Mouse (Mus musculus): ENCODE measurements around the gene Ssty2. TPM values are rescaled to one million over a fixed set of nuclear protein-coding genes. Genes with fewer than 3 reads are reported as not detected.
"Not testable (repeated sequence)": the region's sequence is repeated elsewhere in the genome, so short reads cannot be mapped to it uniquely, and the experiment has no call there.

Gene Ssty2
- not detected in 2 replicates for polyA plus RNA-seq (2014; fragmentation: Nextera tagmentation; extraction: Ambion mirVana)

GRCm38 (mm10) chrY:67047972-67048371 is at the start of gene Ssty2:
TSS of gene Ssty2 (minus strand) at chrY:67048072.
- WGBS: no CpG with 5 or more reads among the region's 4 CpGs
- not testable (repeated sequence) for H3K9ac ChIP-seq (ENCODE audit: low read length); H3K4me2 ChIP-seq (ENCODE audit: low read depth, severe bottlenecking); H3K4me1 ChIP-seq (ENCODE audit: control insufficient read depth, insufficient read depth, low read length); H3K9me3 ChIP-seq (ENCODE audit: control insufficient read depth, low read length); H3K27ac ChIP-seq (replicated peaks; ENCODE audit: low read depth, low read length); H3K4me3 ChIP-seq (ENCODE audit: low read depth, low read length); DNase-seq (ENCODE audit: low spot score); H3K36me3 ChIP-seq (ENCODE audit: control insufficient read depth, insufficient read depth, low read length); ATAC-seq (ENCODE audit: insufficient number of reproducible peaks, low FRiP score, low TSS enrichment, low read depth); H3K27me3 ChIP-seq (ENCODE audit: control insufficient read depth, insufficient read depth, low read length)
